Mouse (Mus musculus) thymus, postnatal 4 days (tissue): ENCODE data around the gene Ccl12.

Source experiments
- DNase-seq: peaks from one replicate; pipeline ENCODE4 v3.0.0; 2021

Gene Ccl12

DNA sequence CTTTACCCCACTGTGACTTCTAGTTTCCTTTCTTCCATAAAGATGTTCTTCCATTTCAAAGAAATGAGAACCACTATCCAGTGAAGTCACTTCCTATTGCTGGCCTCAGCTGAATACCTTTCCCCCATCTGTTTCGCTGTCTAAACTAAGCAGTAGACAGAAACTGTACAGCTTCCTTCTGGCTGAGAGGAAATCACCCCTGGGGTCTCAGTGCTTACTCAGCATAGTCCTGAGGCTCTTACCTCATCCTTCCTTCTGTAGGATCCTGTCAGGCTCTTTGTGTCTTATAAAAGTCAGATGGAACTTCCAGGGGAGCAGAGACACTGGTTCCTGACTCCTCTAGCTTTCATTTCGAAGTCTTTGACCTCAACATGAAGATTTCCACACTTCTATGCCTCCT is at the start of gene Ccl12:
Ccl12 (plus strand) TSS at position 317 of the 400 bp plus-strand sequence.
- no peak for DNase-seq

DNA sequence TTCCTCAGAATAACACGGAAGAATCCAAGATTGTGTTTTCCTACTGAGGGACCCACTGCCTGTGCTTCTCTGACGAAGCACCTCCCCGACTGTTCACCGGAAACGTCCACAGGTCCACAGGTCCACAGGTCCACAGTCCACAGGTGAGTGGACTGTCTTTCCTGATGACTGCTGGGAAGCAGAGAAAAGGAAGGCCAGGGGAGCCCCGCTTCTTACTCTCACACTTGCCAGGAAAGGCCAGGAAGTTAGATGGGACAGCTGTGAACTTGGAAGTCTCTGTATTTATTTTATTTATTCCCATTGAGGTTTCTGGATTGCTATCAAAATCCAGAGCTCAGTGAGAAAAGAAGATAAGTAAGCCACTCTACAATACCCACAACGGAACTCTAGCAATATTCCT is 47.8 kb upstream of the Ccl12 start:
- no peak for DNase-seq

DNA sequence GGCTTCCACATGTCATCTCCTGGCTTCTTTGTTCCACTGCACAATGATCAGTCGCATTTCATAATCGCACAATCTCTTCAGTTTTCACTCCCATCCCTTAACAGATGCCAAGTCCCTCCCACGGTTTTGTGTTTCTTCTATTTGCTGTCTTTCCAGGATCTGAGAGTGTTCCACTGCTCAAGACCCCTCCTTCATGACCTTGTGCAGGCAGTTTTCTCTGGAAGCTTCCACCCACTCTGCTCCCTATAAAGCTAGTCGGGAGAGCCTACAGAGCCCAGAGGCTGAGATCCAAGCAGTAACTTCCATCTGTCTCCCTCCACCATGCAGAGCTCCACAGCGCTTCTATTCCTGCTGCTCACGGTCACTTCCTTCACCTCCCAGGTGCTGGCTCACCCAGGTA is 44.0 kb upstream of the Ccl12 start, which contains the start of gene Ccl11:
Ccl11 (plus strand) TSS at position 178 of the 400 bp plus-strand sequence.
- DNase-seq: no peak

DNA sequence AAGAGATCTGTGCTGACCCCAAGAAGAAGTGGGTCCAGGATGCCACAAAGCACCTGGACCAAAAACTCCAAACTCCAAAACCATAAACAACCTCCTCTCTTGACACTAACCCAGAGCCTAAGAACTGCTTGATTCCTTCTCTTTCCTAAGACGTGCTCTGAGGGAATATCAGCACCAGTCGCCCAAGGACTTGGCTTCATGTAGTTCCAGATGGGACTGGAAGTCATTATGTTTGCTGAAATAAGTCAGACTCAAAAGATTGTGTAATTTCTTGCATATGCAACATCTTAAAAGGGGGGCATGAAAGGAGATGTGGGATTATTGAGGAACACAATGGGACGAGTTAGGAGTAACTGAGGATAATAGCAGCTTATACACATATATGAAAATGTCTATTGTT is 39.4 kb upstream of the Ccl12 start:
- no peak for DNase-seq

DNA sequence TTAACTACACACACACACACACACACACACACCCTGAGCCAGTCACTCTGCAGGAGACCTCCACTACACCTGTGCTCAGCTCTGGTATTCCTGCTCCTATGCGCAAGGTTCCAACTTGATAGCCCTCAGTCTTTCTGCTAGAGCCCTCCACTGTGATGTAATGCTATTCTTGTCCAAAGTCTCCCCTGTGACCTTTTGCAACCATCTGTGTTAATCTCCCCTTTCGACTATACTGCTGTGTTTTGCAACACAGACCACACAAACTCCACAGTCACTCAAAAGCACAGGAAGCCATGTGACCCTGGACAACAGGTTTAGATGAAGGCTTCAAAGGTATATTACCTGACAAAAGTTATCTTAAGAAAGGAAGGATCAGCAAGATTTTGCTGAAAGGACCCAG is 38.2 kb upstream of the Ccl12 start:
- no peak for DNase-seq

DNA sequence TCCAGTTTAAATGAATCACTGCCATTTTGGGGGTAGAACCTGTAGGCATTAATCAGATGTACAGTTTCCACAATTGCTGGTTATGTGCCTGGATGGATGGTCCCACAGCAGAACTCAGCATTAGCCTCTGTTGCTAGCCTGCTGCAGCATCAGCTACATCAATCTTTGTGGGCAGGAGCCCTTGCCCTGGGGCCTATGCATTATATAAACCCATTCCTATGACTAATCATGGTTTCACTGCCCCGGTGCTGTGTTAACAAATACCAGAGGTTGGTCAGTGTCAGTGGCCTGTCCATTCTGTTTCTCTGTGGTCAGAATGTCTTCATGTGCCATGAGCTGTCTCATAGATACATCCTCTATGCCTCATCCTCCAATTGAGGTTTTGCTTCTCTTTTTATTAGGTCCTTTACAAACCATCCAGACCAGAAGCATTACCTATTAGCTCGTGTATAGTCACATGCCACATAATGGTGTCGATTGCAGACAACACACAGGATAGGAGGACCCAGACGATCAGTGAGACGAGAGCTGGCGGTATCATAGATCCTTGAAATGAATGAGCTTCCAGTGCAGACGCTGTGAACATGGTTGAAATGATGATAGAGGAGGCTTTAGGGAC is 34.6 kb upstream of the Ccl12 start:
- DNase-seq: no peak

DNA sequence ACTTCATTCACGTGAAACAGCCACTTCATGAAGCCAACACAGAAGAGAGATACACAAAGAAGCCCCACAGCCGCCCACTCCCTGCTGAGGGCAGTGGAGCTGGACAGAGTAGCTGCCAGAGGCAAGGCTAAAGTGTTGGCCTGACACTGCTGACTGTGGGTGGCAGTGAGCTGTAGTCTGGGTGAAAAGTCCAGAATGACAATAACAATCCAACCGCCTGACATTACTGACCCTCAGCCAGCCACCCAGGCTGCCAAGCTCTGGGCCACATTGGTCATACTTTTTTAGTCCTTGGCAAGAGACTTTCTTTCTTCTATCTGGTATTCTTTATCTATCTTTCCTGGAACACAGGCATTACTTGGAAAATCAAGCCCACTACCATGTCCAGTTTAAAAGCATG is 30.6 kb upstream of the Ccl12 start:
- no peak for DNase-seq

DNA sequence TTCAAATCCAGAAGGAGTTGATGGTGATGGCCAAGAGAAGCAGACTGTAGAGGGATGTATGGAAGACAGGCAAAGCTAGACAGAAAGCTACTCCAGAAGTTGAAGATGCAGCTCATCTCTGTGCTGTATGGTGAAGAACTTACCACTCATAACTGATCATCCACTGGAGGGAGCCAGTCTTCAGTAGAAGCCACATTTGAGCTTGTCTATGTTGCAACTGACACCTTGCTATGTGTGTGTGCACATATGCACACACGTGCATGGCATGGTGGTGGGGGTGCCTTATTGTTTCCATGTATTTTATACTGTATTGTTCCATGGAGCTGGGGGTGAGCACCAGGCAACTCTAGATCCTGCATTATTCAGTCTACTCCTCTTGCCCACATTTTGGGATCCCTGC is 29.3 kb upstream of the Ccl12 start:
- DNase-seq: no peak

DNA sequence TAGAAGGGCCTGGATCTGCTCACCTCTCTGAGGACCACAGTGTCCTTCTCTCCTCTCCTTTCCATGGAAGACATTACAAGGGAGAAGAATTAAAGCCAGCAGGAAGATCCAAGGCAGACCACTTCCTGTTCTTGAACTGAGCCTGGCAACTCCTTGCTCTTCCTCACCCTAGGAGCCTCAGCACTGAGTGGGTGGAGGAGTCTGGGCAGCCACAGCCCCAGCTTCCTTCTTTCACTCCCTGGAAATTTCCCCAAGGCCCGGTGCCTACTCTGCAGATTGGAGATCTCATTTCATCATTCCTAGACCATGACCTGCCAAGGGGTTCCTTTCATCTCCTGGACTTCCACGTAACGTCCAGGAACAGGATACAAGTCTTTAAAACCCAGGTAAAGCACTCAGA is 28.7 kb upstream of the Ccl12 start:
- no peak for DNase-seq

DNA sequence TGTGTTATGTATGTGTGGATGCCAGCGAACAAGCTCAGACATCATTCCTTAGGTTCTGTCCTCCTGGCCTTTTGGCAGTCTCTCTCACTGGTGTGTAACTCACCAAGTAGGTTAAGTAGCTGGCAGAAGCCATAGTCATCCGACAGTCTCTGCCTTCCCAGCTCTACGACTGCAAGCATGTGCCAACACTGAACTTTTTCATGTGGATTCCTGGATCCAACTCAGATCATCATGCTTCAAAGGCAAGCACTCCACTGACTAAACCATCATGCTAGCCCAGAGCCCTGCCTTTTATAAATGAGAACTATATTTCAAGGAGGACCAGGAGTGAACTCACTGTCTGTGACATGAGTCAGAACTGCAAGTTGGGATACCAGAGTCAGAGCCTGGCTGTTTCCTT is 28.0 kb upstream of the Ccl12 start:
- no peak for DNase-seq

DNA sequence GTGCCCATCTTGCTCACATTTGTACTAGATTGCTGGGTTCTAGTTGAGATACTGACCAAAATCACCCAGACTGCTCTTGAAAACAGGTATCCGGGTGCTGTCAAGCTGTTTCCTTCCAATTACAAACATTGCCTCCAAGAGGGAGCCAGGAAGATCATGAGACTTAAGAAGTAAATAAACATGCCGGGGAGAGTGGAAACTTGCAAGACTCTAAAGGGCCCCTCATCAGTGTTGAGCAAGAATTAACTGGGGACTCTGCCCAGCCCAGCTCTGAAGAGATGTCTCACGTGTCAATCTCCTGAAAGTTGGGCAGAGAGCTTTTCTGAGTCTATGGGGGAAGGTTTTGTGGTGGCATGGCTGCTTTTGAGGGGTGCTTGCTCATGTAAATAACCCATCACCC is 24.6 kb upstream of the Ccl12 start:
- no peak for DNase-seq

DNA sequence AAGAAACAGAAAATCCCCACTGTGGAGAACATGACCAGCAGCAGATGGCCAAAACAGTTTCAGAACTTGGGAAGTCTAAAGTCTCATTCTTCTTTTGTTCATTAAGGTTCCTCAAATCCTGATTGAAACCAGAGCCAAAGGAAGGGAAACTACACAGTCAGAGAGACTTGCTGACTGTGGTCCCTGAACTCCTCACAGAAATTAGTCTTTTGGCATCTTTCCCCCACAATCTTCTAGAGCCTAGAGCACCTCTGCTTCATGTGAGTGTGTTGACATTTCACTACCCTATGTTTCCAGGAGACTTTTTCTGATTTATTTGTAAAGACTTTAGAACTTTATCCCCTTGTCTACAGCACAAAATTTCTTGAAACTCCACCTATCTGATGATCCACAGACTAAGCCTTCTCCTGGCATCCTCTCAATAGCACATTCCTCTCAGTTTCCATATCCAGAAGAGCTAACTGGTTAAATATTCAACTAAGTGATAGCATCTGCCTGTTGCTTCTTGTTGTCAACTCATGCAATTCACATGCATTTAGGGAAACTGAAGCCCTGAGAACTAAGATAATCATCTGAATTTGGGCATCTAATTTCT is 23.4 kb upstream of the Ccl12 start:
- no peak for DNase-seq

DNA sequence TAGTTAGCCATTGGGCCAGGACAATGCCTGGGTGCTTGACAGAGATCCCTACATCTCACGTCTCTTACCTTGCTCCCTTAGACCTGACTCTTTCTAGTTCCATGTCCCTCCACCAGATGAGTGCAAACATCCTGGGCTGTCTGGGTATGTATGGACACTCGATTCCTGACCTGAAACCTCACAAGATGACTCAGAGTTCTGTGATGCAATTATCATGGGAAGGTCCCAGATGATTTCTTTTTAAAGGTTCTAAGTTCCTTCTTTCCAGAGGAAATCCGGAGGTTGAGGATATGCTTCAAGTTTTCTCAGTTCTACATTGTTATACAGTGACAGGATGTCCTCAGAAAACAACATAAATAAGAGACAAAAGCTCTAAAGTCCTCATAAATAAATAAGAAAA is 20.8 kb upstream of the Ccl12 start:
- DNase-seq: no peak

DNA sequence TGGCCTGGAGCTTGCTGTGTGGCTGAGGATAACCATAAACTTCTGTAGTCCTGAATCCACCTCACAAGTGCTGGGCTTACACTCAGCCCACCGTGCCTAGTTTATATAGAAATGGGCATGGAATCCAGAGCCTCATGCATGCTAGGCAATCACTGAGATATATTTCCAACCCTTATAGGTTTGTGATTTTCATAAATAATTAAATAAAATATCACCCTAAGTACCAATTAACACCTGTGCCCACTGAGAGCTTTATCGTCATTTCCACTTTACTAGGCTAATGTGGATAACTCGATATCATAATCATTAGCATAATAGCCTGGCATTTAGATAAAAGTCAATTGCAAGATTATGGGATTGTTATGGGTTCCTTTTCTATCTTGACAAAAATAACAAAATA is 17.3 kb upstream of the Ccl12 start:
- no peak for DNase-seq

DNA sequence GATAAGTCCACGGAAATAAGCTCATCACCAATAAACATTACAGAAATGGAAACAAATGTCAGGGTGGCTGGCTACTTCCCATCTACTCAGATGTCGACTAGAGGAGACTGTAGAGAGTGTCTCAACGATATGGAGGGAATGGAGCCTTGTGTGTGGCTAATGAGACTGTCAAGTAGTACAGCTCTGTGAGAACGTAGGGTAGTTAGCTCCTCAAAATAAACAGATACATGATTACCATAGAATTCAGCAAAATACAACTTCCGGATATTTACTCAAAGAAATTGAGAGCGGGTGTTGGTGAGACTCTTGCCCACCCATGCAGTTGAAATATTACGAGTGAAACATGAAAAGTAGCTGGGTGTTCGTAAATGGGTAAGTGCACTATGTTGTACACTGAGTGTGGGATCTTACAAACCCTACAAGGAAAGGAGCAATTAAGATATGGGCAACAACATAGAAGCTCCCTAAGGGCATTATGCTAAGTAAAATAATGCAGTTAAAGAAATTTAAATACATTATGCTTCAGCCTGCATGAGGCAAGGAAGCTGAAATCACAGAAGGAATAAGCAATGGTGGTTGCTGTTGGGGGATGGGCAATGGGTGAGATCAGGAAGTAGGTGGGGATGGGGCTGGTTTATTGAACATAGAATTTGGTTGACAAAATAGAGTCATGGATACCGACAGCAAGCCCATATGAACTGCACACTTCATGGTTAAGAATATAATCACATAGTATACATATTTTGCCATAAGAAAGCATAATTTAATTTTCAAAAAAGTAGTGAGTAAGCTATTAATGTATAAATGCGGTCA is 1.9 kb upstream of the Ccl12 start:
- no peak for DNase-seq

DNA sequence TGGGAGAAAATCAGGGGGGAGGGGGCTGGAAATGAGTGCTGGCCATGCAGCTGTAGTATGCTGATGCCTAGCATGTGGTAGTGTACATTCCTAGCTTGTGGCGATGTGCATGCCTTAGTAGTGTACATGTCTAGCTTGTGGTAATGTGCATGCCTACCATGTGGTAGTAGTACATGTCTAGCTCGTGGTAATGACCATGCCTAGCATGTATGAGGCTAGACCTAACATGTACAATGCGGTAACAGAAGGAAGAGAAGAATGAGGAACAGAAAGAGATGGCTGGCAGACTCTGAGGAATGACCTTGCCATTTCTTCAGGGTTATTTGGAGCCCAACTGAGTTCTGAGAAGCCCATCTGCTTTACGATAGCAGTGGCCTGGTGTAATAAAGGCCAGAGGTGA is 558 bp upstream of the Ccl12 start:
- no peak for DNase-seq

DNA sequence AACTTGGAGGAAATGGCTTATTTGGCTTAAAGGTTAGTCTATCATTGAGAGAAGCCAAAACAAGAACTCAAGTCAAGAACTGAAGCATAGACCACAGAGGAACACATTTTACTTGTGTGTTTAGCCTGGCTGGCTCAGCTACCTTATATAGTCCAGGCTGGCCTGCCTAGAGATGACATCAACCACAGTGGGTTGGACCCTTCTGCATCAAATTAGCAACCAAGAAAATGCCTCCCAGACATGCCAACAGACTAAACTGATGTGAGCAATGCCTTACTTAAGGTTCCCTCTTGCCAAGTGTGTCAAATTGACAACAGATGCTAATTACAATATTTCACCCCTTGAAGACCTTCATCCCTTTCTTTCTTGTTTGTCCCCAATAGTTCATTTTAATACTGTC is 8.0 kb downstream of the Ccl12 start:
- DNase-seq: no peak

DNA sequence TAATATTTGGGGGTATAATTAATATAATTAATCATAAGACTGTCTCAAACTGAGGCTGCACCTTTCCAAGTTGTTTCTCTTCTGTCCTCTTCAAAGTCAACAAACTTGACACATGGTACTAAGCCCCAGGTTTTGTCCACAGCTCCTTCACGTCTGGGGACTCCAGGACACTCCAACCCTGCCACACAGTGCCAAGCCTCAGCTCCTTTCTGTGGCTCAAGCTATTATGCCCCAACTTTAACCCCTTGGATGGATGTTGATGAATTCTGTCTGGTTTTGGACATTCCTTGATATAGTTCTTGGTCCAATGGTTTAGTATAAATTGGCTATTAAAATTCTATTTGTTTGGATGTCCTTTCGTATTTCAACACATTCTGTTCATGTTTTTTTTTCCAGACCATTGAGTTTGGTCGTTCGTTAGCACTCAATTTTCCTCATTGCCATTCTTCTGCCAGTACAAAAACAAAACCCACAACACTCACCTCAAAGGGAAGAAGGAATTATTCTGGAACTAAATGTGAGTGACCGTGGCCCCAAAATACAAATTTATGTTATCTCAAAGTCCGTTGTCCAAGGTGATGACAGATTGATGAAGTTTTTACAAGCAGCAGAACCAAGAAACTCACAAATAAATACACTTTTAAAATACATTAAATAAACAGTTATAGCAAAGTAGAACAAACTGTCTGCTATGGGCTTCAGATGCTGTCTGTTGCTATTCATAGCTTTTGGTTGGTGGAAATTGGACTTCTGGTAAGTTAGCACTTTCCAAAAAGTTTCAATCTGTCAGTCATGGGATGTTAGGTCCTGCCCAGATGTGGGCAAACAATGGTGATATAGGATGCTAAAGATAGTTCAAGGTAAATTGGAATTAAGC is 9.0 kb downstream of the Ccl12 start:
- DNase-seq: no peak

DNA sequence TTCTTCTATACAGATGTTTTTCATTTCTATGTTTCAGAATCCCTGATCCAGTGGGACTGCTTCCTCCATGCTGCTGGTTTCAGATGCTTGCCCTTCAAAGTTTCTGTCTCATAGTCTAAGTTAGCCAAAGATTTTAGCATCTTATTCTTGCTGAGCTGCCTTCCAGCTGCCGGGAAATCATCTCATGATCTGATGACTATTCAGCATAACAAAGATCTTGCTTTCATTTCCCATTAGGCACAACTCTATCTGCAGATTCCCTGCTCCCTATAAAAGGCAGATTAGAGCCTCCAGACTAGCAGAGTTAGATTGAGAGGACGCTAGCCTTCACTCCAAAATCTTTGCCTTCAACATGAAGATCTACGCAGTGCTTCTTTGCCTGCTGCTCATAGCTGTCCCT is 13.2 kb downstream of the Ccl12 start, which contains the start of gene Ccl8:
Ccl8 (plus strand) TSS at position 301 of the 400 bp plus-strand sequence.
- DNase-seq: no peak

DNA sequence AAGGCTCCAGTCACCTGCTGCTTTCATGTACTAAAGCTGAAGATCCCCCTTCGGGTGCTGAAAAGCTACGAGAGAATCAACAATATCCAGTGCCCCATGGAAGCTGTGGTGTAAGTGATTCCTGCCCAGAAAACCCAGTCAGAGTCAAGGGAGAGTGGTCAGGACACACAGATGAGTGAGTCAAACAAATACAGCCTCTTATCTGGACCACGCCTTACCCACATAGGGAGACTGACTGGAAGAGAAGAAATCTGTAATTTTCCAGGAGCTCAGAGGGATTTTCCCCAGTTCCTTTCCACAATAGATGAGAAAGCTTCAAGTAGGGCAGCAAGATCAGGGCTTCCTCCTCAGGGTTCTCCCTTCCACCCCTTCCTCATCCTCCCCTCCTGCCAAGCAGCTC is 14.4 kb downstream of the Ccl12 start:
- DNase-seq: no peak

DNA sequence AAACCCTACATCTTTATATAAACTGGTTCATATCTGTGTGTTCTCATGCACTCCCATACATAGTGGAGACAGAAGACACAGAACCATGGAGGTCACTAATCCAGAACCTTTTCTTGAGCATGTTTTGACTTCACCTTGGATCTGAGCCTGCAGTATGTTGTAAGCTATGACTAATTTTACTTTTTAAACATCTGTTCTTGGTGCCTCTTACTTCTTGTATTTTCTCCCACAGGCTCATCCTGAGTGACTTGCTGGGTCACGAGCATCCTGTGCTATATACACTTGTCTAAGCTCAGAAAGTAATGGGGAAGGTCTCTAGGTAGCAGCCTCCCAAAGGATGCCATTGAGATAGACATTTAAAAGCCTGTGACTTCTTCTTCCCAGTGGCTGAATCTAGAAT is 31.3 kb downstream of the Ccl12 start:
- no peak for DNase-seq

DNA sequence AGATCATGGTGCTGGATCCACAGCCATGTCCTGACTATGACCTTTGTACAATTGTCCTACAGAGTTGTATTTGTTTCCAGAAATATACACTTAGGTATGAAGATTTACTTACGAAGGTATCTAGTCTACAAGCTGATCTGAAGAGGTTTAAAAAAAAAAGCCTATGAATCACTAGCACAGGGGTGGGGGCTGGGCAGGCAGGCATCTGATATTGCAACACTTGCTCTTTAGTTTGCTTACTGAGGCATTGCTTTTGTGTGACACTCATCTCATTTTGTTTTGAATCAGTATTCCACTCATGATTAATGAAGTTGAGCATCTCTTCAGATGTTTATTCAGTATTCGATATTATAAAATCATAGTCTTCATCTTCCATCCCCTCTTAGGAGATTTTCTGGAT is 34.6 kb downstream of the Ccl12 start:
- DNase-seq: no peak

DNA sequence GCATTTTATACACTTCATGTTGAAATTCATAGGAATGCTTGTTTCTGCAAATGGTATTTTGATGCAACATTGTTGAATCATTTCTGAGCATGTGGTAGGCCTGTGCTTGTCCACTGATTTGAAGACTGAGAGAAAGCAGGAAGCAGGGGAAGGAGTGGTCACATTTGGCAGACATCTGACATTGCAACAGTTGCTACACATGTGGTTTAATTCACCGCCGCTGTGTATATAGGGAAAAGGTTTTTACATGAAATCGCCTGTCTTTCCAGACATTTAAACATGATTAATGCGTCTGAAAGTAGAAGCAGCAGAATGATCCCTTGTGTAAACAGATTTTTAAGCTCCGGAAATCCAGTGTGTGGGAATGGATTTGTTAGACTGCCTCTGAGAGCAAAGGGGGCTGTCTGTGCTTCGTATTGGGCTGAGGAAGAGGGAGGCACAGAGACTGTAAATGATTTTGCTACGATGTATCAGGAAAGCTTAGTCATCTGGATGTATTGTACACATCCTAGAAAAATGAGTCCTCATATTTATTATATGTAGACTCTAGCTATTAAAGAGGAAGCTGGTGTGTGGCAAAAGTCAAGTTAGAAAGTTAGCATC is 37.9 kb downstream of the Ccl12 start:
- no peak for DNase-seq
